Mouse (Mus musculus): ENCODE measurements around the gene Cdh1.

- no peak for TF ChIP-seq POLR2A (IDR thresholded peaks at IDR 0.05; ENCODE audit: insufficient read depth, low read depth, low read length)
- TF ChIP-seq CTCF (IDR thresholded peaks at IDR 0.05; ENCODE audit: insufficient read depth, low read depth, low read length): no peak
Observed at GRCm38 (mm10) chr8:106576849-106577555, 26.1 kb upstream of the Cdh1 start.
